Mouse (Mus musculus): ENCODE measurements around the gene Sdcbp2.

DNA sequence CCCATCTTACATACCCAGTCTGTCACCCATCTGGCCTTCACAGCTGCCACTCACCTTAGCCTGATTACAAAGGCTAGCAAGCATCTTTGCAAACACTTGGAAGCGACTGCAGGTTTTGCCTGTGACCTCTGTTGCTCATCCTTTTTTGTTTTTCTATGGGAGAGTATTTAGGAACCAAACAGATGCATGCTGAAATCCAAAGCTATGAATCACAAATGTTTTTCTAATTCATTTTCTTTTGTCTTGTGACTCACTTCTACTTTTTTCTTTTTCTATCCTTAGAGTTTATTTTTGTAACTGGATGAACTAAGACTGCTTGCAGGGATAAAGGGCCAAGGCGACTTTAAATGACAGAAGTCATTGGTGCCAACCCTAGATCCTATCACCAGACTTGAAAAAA is 46.9 kb upstream of the Sdcbp2 start:
- TF ChIP-seq CTCF (IDR thresholded peaks at IDR 0.05; ENCODE audit: control insufficient read depth, insufficient read depth, low read length) (no peak), POLR2A (IDR thresholded peaks at IDR 0.05; ENCODE audit: borderline replicate concordance, control insufficient read depth, low read depth, low read length) (no peak)
